Mouse (Mus musculus): Measurements from ENCODE around the gene Rap1a.
"Not testable (repeated sequence)": the region's sequence is repeated elsewhere in the genome, so short reads cannot be mapped to it uniquely, and the experiment has no call there.

Gene Rap1a

DNA sequence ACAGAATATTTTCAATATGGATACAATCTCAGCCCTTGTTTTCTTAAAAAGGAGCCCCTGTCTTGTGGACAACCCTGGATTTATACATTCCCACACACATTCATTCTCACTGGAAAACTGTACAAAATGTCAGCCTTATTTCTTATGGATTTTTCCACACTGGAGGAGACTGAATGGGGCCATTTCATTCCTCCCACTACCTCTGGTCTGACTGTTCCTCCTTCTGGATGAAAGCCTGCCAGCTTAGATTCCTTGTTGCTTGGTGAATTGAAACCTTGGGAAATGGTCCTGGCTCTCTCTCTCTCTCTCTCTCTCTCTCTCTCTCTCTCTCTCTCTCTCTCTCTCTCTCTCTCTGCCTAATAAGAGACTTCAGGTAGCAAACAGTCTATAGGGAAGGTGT, 88.3 kb downstream of the Rap1a start:
- DNase-seq: no peak

DNA sequence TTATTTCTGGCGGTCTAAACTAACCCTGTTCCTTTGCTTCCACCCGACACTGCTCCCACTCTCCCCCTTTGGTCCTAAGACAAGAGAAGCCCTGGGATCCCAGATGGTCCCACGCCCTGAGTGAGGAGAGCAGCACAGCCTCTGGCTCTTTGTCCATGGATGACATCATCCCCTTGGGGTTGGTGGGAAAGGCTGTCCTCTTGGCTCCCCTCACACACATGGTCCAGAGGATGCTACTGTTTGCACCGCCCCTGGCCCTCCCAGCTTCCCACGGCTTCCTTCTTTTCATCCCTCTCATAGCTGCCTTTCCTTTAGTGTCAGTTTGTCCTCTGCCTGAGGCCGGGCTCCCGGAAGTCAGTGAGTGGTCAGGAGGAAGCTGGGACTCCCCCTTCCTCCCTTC, 89.4 kb downstream of the Rap1a start:
- no peak for DNase-seq

DNA sequence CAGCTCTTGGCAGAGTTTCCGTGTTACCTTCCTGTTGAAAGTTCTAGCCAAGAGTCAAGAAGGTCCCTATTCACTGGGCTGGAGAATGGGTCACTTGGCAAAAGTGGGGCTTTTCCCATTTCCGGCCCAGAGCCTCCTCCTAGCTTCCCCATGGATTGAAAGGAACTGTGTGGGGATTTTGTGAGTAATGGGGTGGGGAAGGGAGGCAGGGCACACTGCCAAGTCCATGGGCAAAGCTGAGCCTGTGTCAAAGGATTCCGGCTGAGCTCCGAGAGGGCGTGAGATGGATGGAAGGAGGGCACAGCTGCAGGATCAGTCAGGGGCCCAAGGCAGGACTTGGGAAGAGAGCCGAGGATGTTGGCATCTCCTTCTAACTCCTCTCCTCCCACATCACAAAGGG, 90.9 kb downstream of the Rap1a start:
- peak; percentile 51 for DNase-seq

DNA sequence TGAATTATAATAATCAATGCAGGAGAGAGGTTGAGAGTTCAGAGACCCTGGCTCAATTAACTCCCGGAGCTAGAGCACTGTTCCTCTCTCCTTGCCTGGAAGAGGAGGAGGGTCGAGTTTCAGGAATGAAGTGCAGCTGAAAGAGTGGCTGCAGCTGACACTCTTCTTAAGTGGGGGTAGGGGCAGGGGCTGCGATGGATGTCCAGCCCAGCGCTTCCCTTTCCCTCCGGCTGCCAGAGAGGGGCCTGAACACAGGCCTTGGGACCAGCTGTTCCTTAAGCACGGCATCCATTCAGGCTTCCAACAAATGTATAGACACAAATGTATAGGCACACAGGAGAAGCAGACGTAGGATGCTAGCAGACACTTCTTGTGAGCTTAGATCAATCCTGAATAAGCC, 93.5 kb downstream of the Rap1a start:
- no peak for DNase-seq

DNA sequence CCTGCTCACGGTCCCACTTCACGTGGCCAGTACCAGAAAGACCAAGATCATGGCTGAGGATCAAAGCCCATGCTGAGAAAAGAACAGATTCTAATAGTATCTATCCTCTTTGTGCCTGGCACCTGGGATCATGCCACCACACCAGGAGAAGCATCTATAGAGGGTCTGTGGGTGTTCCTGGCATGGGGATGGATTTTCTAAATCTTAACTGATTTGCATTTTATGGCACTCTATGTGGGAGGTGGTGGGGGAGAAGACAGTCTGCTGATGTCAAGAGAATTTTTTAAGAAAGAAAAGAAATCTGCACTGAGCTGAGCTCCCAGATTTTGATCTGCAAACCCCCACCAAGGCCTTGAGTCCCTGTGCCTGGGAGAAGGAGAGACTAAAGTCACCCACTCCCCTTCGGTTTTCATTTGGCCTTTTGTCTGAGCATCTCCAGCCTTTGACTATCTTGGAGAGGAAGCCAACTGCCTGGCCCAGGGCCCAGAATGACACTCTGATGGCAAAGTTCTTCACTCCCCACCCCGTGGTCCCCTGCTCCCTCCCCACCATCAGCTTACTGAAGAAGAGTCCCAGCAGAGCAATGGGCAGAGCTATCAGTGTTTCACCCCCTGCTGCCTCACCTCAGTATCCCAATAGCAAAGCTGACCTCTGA, 94.6 kb downstream of the Rap1a start:
- DNase-seq: no peak

DNA sequence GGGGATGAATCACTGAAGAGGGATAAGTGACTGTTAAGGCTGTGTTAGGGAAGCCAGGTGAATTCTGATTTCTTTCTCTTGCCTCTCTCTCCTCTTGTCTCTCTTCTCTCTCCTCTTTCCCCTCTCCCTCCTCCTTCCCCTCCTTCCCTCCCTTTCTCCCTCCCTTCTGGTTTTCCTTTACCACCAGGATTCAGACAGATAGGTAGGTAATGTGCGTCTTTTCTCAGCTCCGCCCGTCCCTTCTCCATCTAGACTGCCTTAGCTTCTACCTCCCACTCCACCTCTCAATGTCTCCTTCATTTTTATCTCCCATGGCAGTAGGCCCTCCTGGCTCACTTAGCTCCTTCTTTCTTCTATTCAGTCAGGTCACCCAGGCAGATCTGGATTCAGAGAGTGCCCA, 95.6 kb downstream of the Rap1a start:
- DNase-seq: no peak

DNA sequence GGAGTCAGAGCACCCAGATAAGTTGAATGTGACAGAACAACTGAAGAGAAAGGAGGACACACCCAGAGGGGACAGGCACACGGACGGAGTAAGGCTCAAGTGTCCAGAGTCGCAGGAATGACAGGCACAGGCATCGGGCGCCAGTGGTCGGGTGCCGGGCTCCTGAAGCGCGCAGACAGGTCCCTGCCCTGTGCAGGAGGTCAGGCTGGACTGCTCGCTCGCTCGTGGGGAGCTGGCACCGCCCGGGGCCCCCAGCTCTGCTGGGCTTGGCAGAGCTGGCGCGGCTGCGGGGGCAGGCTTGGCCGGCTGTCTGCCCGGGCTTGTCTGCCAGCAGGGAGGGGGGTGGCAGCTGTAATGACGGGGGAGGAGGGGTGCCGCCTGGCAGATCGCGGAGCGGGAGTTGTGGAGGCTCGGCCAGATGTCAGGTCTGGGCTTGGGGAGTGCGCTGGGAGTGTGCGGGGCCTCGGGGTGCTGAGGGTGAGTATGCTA, 96.0 kb downstream of the Rap1a start:
- DNase-seq: peak; percentile 77

DNA sequence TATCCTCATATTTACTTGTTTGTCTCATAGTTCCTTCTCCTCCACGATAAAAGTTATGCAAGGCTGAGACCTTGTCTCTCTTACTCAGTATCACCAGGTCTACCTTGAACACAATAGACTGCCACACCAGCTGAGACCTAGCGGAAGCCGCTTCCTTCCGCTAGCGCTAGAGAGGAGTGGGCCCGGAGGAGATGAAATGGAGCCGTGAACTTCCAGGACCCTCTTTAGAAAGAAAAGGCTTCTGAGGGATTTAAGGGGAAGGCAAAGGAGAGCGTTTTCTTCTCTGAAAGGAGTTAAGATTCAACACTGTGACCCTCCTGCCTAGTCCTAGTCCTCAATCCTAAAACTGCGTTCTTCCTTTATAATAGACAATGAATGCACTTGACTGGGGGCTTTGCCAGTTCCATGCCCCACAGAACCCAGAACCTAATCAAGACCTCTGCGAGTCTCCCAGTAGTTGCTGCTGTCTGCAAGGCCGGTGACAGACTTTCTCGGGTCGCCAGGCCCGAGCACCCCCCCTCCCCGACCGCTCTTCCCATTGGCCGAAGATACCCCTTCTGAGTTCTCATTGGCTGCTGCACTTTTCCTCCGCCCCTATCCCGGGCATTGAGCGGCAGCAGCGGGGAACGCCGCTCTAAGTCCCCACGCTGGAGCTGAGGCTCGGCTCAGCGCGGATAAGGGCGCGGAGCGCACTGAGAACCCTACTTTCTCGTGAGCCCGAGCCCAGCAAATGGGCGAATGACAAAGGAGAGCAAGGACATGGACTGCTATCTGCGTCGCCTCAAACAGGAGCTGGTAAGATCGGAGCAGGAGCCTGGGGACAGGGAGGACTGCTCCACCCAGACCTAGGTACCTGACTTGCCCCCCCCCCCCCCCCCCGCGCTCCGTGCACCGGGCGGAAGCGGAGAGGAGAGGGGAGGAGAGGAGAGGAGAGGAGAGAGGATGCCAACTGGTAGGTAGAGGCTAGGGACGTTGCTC, 96.8 kb downstream of the Rap1a start, which contains the start of gene Inka2:
Gene Inka2, plus strand, starts transcription at position 569 of the 978 bp plus-strand sequence.
- peak; percentile 85 for DNase-seq

DNA sequence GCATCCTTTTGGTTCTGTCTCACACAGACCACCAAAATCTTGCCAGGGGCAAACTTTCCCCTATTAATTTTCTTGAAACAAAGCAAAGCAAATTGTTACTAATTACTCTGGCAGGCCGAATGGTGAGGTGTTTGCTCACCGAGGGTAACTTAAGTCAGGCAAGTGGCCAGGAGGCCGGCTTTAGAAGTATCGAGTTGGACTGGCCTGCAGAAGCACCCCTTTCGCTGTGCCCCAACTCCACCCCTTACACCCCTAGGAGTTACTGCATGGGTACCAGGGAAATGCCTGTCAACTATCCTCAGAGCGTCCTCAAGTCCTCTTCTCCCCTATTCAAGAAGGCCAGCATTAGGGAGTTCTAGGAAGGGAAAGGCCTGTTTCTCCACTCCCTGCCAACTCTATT, 97.6 kb downstream of the Rap1a start:
- no peak for DNase-seq

DNA sequence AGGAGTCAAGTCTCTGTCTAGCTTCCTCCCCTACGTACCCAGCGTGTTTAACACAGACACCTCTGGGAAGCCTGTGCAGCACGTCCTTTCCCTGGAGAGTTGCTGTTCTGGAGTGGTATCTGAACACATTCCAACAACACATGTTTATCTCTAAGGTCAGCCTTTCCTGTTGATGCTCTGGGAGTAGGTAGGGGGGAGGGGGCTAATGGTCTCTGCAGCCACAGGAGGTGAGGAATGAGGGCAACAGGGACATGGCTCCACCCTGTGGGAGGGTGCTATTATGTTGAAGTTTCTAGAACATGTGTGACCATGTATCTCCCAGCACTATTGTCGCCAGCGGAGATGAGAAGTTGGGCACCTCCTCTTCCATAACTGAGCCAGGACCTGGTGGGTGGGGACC, 99.7 kb downstream of the Rap1a start:
- no peak for DNase-seq

DNA sequence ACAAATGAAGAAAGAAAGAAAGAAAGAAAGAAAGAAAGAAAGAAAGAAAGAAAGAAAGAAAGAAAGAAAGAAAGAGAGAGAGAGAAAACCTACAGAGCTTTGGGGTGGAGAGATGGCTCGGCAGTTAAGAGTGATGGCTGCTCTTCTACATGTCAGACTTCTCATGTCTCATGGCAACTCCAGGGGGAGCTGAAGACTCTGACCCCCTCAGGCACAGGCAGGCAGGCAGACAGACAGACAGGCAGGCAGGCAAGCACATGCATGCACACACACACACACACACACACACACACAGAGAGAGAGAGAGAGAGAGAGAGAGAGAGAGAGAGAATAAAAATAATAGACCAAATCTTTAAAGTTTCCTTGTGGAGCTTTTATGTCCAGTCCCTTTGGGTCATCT, 100.3 kb downstream of the Rap1a start:
- DNase-seq: not testable (repeated sequence)

DNA sequence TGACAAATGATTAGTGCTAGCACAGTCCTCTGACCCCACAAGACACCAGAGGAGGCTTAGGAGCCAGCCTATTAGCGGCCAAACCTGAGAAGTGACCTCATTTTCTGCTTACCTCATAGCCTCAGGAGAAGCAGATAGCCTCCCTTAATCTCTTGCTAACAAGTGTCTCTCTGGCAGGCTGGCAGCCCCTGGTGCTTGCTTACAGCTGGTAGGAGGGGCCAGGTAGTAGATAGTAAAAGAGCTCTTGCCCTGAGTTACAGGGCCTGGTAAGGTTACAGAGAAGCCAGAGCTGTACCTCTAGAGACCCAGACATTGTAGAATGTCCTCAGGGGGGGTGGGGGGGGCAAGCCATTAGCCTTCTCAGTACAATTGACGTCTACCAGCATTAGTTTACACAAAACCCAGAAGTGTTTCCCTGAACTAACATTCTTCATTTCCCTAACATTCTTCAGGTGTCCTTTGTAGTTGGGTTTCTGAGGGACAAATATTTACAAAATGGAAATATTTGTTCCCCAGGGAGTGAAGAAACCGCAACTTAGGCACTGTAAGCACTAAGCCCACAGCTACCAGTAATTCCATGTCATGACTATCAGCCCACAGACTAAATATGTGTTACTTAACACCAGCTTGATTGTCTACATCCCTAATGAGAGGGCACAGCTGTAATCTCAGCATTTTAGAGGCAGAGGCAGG, 101.7 kb downstream of the Rap1a start:
- no peak for DNase-seq

DNA sequence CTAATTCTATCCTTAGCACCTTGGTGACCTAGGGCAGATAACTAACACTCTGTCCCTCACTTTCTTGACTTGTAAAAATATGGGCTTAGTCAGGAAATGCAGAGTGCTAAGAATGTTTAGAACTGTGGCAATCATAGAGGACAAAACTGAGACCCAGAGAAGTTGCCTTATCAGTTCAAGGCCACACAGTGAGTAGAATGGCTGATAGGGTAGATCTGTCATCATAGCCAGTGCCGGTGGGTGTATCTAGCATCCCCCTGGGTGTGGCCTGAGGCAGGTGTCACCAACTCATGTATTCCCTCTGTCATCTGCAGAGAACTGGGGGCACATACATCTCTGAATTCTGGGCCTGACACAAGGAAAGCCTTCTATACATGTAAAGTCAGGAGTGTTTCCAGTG, 102.8 kb downstream of the Rap1a start:
- no peak for DNase-seq

DNA sequence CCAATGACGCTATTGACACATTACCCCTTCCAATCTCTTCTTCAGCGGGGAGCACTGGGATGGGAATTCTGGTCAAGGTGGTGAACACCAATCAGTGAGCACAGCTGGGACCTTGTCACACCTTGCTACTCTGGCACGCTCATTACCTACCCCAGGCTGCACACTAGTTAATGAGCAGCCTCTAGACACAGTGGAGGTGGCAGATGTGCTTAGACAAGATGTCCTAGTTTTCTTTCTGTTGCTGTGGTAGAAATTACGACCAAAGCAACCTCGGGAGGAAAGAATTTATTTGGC, 104.0 kb downstream of the Rap1a start:
- DNase-seq: no peak

DNA sequence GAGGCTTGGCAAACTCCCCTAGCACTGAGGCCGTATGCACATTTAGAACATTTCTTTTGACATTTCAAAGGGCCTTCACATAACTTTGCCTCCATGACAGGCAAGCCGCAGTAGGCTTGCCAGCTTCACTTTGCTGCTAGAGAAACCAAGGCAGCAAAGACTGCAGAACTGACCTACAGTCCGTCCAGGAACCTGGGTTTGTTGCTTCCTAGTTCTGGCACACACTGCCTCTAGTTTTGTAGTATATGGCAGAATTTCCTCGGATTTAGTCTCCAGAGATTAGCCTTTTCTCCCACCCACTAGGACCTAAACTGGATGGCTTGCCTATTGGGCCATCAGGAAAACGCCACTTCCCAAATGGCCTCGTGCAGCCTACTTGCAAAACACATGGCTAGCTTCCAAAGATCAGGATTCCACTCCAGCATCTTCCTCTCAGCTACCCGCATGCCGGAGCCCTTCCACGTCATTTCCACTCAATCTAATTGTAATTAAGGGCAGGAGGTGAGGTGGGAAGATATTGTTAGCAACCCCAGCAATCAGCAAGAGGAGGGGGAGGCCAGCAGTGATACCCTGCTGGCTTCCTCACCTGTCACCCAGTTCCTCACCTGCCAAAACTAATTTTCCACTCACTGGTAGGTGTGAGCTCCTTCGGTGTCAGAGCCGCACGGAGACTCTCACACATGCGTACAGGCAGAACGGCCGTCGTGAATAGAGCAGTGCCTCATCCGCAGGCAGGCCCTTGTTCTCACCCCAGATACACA, 104.6 kb downstream of the Rap1a start:
- peak; percentile 60 for DNase-seq

DNA sequence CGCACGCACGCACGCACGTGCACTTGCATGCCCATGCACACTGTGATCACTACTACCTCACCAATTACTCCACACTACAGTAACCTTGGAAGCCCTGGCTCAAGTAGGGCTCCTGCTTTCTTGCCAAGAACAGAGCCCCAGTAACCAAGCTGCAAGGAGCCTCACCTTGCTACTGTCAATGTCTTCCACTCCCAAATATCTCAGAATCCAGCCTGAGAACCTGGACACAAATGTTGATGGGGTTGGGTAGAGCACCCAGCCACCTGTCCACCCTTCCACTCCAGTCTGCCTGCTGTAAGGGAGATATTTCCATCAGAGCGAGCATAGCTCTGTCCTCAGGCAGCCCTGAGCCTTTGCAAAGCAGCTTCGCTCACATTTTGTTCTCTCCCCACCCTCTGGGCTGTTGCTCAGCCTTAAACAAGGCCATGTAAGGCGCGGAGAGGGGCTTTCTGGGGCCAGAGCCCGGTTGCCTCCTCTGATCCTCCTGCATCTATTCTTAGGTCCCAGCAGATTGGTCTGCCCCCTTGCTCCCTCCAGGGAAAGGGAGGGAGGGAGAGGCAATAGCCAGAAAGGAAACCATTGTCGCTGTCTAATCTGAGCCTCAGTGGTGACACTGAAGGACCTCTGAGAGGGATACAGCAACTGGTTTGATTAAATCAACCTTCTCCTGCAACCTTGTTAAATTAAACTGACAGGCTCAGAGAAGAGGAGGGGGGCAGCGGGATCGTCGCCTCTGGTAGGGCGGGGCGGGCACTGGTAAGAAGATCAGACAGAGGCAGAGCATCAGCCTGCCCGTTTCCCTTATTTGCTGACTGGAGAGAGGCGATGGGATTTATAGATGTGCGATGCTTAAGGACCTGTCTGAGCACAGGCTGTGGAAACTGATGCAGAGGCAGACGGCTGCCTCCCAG, 105.4 kb downstream of the Rap1a start:
- peak; percentile 59 for DNase-seq

DNA sequence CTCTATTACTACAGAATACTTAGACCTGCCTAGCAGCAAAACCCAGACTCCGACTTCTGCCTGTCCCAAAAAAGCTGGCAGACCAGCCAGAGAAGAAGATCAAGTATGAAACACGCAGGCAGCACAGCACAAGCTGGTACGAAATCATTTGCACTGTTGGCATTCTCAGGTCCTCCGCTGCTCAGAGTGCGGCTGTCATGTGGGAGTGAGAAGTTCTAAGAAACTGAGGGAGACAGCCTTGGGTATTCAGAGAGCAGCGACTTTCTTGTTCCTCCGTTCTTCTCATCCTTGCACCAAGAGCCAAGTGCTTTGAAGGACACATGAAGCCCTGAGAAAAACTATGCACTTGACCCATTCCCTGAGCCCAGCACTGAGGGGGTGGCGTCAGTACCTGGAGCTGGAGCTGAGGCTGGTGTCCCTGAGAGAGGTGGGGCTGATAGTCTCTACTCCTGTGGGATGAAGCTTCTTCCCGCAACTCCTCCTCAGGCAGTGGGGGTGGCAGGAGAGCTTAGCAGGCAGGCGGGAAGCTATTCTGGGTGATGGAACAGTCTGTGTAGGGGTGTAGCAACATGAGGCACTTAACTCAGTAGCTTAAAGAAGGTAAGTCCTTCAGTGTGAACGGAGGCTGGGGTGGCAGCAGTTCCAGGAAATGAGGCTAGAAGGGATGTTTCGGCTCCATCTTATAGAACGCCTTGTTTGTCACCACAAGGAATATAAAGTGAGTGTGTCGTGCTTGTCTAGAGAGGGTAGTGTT, 107.6 kb downstream of the Rap1a start:
- no peak for DNase-seq

DNA sequence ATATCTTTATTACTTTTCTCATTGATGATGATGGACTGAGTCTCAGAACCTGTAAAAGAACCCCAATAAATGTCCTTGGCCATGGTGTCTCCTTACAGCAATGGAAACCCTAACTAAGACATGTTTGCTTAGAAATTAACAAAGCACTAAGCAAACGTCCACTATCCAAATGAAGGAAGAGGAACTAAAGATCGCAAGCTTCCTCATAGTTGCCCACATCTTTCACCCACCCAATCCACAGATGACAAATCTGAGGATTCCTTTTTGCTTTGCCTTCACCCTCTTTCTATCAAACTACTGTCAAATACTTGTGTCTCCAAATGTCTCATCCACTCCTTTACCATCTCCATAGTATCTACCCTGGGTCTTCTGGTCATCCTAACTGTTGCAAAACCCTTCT, 112.6 kb downstream of the Rap1a start:
- no peak for DNase-seq

DNA sequence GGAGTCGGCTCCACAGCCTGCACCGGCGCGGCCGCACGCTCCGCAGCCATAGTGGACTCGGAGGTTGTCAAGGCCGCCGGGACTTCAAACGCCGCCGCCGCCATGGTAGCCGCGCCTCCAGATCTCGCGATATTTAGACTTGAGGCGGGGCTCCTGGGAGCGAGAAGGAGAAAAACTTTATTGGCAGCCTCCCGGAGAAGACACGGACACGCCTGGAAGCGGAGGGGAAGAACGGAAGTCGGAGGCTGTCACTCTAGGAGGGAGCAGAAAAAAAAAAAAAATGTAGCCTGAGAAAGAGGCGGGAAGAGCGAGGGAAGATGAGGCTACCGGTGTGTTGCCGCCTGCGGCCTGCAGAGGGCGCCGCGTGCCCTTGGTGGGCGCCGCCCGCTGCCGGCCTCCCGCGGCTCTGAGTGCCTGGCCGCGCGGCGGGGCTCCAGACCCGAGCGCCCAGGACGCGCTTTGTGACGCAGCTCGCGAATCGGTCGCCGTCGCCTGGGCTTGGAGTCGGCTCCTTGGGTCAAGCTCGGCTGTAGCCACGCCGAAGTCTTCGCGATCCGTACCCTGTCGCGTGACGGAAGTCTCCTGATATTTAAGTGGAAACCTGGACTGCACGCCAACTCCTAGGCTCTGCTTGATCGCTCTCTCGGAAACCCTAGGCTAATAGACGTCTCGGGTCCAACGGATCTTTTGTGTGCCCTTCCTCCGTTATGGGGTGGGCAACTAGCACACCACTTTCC, 113.6 kb downstream of the Rap1a start, which contains the start of gene Ddx20:
Gene Ddx20, minus strand, starts transcription at position 251 of the 737 bp plus-strand sequence.
- peak; percentile 91 for DNase-seq

All from cerebellum, adult 8-10 months (tissue).